Mouse (Mus musculus) cerebellum, postnatal 4 days (tissue): ENCODE measurements around the gene Rnasel.

Experiments used
- DNase-seq, 2 experiments: peaks; one replicate each; pipeline ENCODE4 v3.0.0; 2022; ENCODE audit warnings: low spot score in 2 of 2, mixed read lengths in 1 of 2

Rnasel gene

DNA sequence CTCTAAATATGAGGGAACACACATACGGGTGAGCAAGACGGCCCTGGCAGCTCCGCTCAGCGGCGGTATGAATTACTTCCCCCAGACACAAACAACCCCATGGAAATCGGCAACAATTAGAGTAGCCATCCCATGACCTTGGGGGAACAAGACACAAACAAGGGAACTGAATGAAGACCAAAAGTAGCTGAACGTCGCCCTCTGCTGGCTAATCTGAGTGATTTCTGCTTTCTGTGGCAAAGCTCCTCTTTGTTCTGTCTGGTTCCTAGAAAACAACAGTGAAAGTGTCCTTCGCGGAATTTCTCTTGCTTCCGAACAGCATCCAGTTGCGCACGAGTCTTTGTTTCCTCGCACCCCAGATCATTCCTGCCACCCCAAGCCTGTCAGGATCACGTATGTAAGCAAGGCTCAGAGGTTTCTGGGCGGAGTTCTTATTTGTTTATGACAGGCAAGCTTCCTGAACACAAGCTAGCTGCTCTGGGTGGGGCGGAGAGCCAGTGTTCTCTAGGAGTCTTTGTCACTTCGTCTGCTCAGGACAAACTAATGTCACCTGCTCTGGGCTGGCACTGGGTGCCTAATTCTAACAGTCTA is at the start of gene Rnasel:
Rnasel (plus strand) TSS at position 216 of the 591 bp plus-strand sequence.
- peak; percentile 41 to 69 for DNase-seq

DNA sequence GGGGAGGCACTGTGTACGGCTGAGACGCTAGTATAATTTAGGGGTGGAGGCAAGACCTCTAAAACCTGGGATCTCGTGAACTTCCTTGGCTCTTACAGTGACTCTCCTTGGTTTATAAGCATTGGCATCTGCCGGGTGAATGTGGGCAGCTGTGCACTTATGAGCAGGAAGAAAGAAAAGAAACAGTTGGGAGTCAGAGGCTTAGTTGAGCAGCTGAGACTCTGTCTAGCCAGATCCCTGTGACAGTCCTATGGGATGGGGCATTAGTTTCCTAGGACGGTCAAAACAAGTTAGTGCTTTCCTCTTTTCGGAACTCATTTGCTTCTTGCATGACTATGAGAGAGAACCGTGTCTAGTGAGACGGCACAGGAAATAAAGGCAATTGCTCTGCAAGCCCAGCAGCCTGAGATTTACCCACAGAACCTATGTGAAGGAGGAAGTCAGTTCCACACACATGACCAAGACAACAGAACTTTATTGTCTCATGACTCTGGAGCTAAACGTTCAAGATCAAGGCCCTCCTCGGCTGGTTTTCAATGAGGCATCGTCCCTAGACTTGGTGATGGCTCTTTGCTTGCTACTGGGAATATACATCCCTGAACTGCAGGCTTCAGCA is 48.7 kb upstream of the Rnasel start:
- no peak for DNase-seq

DNA sequence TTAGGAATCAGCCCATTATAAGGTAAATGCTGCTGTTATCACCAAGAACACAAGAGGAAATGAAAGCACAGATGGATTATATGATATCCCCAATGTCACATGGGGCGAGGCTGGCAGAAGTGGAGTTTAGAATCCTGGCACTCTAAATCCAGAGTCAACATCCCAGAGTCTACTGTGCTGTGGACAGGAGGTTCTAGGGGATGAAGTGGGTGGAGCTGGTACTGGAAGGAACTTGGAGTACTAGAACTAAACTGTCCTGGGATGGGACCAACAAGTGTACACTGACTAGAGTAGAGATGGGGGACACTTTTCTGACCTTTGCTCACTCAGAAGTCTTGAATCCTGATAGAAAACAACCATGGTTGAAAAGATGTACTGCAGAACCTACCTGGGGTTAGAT is 47.8 kb upstream of the Rnasel start:
- no peak for DNase-seq

DNA sequence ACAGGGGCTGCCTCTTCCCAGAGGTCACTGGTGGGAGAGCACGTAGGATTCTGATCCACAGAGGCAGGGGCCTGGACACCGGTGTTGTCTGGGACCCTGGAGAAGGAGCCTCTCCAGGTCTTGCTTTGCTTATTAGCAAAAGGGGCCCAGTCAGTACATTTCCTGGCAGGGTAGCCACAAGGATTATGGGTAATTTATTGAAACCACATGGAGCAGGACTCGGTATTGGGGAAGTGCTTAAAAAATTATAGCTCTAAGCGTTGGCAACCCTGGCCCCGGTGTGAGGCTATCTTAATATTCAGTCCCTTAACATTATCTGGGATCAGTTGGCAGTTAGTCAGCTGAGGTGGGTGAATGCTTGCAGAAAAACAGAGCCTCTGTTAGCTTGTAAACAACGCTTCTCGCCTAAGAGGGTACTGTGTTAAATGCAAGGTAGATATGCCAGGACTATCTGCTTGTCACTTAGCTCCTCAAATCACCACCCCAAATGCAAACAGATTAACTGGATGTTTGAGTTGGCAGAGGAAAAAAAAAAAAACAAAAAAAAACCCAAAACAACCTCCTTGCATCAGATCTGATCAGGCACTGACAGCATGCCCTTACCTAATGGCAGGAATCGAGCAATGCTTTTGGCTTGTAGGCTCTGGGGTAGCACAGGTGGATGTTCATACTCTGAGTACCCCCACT is 46.9 kb upstream of the Rnasel start:
- no peak for DNase-seq

DNA sequence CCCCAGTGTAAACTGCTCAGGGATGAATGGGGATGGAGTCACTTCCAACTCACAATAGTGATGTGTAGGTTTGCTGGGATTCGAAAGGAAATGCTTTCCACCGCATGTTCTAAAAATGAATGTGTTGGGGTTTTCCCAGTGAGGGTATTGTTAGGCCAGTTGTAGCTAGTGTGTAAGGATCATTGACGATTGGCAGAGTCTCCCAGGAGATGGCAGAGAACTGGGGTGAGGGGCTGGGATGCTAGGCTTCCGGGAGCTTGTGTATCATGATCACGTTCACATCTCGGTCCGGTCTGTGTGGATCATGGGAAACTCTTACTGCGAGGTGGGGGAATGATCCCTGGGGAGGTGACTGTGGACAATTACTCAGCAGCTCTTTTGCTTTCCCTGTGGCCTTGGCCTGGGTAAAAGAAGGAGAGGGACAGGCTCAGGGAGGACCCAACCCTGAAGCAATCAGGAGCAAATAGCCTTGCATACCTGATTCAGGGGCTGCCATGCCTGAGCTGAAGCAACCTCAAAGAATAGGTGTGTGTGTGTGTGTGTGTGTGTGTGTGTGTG is 46.3 kb upstream of the Rnasel start:
- no peak for DNase-seq

DNA sequence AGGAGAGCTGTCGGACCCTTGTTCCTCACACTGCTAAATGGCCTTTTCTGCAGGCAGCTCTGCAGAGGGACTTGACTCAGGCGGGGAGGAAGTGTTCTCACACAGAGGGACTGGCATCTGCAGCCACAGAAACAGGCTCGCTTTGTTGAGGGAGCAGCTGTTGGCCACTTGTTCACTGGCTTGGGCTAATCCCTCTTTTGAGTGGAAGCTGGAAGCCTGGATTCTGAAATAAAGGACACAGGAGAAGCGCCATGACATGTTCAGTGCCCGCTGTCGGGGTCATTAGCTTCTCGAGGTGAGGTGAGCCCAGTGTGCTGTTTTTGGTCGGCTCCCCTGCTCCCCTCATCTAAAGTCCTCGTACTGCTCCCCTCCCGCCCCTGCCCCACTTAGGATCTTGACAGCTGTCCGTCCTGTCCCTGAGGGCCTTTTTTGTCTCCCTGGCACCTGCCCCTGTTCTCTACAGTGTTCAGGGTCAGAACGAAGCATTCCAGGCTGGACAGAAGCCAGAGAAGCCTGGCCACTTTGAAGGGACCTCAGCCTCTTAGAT is 45.7 kb upstream of the Rnasel start:
- DNase-seq: peak in 1 of 2 experiments; percentile 50

DNA sequence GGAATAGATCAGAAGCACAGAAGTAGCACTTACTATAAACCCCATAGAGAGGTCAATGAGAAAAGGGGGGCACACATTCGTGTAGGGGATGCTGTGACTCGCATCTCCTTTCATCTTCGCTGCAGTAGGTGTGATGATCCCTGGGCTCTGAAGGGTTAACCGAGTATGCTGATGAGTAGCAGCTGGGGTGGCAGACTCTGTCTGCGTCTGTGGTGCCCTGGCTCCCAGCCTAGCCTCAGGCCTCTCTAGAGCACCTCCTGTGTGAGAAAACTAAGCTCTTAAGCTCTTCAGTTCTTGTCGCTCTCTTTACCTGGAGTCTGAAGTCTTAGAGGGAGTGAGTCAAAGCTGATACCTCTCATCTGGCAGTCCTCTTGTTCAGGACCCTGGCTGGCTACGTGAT is 45.1 kb upstream of the Rnasel start:
- peak in 1 of 2 experiments; percentile 35 for DNase-seq

DNA sequence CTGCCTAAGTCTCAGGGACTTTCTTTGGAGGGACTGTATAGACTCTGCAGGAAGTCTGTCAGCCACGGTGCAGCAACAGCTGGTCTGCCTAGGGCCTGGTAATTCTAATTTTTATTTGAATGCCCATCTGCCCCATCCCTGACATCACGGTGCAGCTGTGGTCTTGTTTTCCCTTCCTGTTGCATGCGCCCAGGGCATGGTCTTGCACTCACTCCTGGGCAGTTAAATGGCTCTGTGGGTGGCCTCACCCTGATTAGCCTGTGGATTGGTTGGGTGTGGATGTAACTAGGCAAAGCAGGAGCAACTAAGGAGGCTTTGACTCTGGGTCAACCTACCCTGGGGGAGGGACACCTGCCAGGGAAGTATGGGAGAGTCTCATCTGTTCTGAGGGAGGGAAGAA is 44.2 kb upstream of the Rnasel start:
- no peak for DNase-seq

DNA sequence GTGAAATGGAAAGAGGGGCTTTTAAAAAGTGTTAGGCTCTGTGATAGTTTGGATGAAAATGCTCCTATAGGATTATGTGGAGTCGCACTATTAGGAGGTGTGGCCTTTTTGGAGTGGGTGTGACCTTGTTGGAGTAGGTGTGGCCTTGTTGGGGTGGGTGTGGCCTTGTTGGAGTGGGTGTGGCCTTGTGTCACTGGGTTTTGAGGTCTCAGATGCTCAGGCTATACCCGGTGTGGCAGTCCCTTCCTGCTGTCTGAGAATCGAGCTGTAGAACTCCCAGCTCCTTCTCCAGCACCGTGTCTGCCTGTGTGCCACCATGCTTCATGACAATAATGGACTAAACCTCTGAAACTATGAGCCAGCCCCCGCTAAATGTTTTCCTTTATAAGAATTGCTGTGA is 40.6 kb upstream of the Rnasel start:
- DNase-seq: no peak

DNA sequence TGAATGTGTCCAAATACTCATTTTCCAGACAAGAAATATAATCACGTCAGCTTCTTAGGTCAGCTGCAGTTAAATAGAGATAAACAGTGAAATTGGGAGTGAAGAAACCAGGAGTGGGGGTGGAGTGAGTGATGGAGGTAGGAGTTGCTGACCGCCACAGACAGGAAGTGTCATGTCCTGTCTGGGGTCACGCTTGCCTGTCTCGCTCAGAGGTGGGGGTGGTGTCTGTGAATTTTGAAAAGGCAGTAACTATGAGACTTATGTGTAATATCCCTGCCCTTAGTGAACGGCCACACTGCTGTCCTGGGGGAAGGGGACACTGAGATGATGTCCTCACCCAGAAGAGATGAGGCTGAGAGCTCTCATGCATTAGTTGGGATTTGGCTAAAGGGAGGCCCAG is 39.8 kb upstream of the Rnasel start:
- no peak for DNase-seq

DNA sequence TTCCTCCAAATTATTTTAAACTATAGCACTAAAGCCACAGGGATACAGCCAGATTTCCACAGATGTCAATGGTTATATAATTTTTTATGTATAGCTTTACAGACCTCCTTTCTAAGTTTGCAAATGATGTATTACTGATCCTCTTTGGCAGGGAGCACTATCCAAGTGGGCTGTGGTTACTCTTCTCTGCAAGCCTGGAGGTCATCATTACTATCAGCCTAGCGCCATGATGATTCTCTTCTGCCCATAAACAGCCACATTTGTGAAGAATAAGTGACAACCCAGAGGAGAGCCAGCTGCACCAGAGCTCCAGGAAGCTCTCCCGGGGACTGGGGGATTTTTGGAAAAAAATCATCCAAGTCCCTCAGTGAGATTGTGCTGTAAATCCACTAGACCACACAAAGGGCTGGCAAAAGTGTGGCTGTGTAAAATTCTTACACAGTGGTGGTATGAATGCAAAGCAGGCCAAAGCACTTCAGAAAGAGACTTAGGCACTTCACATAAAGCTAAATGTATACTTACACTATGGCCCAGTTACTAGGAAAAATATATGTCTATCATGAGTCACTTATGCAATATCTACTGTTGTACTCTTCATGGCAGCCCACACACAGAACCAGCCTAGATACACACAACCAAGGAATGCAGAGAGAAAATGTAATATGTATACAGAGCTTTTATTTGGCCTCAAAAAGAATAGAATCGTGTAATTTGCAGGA is 37.5 kb upstream of the Rnasel start:
- no peak for DNase-seq

DNA sequence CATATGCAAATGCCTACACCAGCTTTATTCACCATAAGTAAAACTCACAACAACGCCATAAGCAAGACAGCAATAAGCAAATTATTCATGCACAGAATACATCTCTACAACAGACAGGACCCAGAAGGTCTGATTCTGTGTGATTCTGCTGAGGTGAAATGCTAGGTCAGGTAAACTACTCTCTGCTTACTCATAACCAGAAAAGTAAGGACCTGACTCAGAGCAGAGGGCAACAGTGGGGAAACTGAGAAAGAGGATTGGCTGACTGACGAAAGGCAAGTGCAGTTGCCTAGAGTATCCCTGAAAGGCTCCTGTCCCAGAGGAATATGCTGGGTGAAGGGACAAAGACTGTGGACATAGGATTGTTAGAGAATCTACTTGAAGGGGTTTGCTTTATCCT is 36.6 kb upstream of the Rnasel start:
- no peak for DNase-seq

DNA sequence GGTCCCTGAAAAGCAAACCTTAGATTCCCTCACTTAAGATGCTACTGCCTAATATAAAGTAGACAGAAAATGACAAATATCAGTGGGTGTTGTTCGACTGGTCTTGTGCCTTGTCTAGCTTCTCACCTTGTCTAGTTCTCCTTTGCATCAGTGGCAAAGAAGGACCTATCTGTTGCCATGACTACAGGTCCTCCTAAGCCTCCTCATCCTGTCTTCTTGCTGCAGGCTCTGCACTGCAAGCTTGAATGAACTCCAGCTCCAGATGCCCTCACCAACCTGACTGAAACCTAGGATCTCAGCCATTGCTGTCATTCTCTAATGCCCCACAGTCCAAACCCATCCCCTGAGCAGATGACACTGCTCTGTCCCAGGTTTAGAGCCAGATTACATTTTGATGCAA is 31.2 kb upstream of the Rnasel start:
- DNase-seq: no peak

DNA sequence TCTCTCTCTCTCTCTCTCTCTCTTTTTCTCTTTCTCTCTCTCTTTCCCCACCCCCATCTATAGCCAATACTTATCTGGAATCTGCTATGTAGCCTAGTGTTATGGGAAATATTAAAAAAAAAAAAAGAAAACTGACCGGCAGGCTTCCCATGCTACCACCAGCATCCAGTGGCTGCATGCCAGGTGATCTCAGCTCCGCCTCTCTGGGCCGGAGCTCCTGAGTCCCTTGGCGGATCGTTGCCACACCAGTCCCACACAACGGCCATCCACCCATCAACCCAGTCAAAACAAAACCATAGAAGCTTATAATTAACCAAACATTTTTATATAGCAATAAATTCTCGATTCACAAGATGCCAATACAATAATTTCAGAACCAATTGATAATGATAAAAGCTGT is 28.3 kb upstream of the Rnasel start:
- no peak for DNase-seq

DNA sequence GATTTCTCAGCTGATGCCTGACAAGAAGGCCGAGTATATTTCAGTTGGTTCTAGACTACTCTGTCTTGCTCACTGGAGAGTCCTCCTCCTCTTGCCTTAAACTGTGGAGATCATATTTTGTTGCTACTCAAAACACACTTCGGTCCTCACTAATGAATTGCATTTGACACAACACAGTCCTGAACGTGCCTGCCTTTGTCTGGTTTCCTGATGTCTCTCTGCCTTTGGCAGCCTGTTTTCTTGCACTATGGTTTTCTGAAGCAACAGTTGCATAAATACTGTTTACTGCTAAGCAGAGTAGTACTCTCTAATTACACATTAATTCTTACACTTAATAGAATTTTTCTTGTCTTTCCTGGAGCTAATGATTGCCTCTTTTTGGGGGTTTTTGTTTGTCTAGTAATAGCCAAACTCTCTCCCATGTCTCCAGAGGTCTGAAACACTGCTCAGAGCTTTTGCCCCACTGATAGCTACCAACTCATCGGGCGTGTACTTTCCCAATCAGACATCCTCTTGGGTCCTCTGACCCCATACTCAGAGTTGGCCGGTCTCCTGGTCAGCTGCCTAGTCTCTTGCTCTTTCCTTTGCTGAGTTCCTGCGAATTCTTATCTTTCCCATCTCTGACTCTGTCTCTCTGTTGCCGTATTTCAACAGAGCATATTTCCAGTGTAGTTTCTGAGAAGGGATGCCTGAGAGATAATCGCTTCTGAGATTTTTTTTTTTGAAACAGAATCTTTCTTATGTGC is 27.5 kb upstream of the Rnasel start:
- no peak for DNase-seq

DNA sequence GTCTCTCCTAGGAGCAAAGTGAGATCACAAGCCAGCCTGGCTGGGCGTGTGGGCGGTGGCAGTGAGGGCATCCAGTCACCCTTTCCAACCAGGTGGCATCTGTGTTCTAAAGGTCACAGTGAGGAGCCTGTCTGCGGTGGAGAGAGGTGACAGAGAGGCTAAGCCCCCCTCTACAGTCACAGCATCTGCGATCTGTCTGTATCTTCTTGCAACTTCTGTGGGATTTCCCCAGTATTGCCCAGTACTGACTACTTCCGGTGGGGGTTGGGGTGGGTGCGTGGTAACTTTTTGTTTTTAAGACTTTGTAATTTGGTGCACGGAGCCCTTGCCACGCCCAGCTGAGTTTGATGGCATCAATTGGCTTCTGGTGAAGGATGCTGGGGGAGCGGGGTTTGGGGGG is 25.8 kb upstream of the Rnasel start:
- no peak for DNase-seq

DNA sequence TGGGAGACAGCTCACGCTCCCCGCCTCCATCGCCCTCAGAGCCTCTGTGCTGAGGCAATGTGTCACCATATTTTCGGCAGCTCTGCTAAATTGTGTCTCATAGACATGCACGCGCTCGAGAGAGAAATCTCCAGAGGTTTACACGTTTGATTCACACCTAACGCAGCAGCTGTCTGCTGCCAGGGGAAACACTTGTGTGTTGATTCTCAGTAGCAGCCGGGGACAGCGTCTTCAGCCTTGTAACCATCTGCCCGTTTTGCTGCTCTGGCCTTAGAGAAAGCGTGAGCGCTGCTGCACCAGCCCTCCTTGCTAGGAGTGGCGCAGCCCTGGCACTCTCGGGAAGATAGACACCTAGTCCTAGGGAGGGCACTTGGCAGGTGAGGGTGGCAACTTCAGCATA is 22.6 kb upstream of the Rnasel start:
- DNase-seq: no peak

DNA sequence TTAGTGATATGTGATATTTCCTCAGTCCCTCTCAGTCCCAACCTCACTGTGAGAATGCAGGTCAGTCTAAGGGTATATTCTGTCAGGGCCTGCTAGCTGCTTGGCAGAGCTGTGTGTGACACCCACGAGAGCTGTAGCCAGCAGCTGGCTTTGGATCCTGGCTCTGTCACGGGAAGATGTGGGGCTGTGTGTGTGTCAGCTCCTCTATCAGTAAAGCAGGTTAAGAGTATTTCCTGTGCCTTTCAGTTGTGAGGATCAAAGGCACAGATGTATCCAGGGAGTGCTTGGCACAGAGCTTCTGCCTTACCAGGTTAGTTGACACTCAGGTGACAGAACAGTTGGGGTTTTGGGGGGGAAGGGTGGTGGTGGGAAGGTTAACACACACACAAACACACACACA is 19.4 kb upstream of the Rnasel start:
- no peak for DNase-seq

DNA sequence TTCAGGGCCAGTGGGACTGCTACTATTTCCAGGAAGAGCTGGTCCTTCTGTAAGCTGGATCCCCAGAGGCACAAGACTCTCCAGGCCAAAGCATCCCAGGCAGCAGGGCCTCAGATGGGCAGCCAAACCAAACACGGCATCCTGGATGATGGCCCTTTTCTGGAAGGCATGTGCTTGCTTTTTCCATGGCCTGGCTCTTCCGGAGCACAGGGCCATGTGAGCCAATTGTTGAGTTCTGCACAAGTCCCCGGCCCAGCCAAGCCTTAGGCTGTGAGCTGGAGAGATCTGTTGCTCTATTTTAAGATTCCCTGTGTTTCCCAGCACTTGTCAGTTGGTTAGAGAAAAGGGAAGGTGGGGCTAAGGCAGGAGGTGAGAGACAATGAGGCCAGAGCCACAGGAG is 18.6 kb upstream of the Rnasel start:
- no peak for DNase-seq

DNA sequence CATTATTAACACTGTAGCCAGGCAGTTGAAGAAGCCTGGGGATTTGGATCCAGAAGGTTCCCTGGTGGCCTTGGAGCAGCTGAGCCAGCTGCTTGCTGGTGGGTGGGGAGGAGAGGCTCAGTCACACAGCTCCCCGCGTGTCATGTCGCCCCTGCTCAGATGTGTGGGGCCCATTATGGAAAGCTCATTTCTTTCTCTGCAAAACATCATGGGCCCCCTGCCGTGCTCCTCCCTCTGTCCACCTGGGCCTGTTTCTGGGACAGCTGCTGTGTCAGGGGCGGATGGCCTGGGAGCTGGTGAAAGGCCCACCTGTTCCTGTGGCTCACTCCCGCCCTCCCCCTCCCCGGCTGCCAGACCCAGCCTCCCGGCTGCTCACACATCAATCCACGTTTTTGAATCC is 16.0 kb upstream of the Rnasel start:
- peak in 1 of 2 experiments; percentile 40 for DNase-seq

DNA sequence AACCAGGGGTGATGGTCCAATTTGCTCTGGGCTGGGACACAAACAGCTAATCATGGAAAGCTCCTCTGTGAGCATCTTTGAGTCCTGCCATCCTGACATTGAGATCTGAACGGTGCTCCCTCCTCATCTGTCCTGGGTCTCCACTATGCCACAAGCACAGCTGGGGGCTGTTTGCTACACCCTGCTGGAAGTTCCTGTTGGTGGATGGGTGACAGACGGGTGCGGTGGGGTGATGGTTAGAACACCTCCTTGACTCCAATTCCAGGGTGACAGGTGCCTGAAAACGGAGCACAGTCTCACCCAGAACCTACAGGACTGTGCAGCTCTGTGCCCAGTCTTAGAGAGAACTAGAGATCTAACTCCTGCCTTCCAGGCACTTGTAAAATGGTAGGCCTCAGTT is 14.4 kb upstream of the Rnasel start:
- DNase-seq: no peak
